Mouse (Mus musculus): ENCODE results near the gene Spint4.

- no peak for TF ChIP-seq CTCF (conservative IDR thresholded peaks at IDR 0.05; ENCODE audit: low read length)
- no peak for TF ChIP-seq NANOG (IDR thresholded peaks at IDR 0.05; ENCODE audit: borderline replicate concordance, low read length)
Observed at GRCm38 (mm10) chr2:164735446-164735845, 37.1 kb downstream of the Spint4 start.

Measured in E14TG2a.4 (cell line).